Mouse (Mus musculus): ENCODE results near the gene Tpr.

Tpr gene

DNA sequence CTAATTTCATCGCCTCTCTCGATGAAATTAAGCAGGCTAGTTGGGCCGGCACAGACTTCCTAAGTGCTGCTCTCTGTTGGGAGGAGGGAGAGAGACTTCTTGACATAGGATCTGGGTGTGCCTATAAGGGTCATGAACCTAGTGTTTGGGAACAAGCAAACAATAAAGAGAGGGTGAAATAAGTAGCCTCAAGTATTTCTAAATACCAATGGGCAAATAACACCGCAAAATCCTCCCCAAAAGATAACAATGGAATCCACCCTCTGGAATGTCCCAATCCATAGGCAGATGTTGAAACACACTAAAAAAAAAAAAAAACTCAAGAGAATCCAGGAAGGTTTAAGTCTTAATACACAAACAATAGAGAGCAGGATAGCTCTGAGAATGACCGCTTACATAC lies 70.4 kb downstream of the Tpr start:
- DNase-seq (ENCODE audit: low spot score in 2 of 2), result no peak

DNA sequence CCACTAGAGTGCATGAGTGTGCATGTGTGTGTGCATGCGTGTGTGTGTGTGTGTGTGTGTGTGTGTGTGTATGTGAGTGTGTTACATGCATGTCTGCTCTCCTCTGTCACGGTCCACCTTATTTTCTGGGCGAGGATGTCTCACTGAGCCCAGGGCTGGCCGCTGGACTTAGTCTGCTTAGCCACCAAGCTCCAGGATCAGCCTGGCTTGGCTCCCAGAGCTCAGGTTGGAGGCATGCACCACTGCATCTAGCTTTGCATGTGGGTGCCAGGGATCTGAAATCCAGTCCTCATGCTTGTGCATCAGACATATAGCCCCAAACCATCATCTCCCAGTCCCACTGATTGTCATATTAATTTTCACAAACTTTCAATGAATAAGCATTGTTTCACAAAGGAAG lies 71.1 kb downstream of the Tpr start:
- DNase-seq (ENCODE audit: low spot score in 2 of 2), result no peak

GRCm38 (mm10) chr1:150465364-150465763 lies 72.7 kb downstream of the Tpr start:
- DNase-seq (ENCODE audit: low spot score in 2 of 2), result no peak

DNA sequence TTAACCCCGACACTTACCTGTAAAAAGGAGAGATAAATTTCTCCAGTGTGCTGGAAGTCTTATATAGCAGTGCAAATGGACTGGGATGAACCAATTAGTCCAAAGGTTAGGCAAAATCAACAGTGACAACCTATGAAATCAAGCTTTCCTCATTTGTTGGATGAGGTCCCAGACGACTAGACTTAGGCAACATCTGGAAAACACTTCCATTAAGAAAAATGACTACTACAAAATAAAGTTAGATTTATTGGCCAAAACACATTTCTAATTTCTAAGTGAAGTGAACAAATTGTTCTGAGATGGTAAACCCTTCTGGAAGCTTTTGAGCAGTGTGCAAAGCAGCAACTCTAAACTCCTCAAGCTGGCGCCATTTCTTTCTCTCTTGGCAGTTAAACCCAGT lies 73.5 kb downstream of the Tpr start, which contains the start of gene Prg4:
TSS of gene Prg4 (minus strand) at position 34 of the 400 bp plus-strand sequence.
- DNase-seq (ENCODE audit: low spot score in 2 of 2), result no peak

DNA sequence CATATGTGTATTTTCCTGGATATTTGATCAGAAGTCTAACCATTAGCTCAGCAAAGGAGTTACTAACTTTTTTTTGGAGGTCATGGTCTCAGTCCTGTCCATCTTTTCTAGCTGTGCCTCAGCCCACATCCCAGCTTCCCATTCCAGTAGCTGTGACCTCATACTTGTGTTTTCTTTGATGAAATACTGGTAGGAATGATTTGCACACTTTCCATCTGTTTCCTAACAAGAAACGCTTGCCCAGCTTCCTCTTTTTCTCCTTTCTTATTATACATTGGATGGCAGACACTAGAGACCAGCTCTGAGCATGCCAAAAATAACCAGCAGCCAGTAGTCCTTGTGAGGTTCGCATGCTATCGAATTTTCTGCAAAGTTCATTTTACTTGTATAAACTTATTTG lies 77.4 kb downstream of the Tpr start:
- DNase-seq (ENCODE audit: low spot score in 2 of 2), result no peak

- DNase-seq (ENCODE audit: low spot score in 2 of 2), result peak in 1 of 2 experiments; percentile 8
Observed at GRCm38 (mm10) chr1:150472525-150472924, 79.9 kb downstream of the Tpr start.

- DNase-seq (ENCODE audit: low spot score in 2 of 2), result no peak
Observed at GRCm38 (mm10) chr1:150480674-150481073, 88.0 kb downstream of the Tpr start.

GRCm38 (mm10) chr1:150489148-150489547 lies 96.5 kb downstream of the Tpr start:
- peak in 1 of 2 experiments; percentile 28 for DNase-seq (ENCODE audit: low spot score in 2 of 2)

DNA sequence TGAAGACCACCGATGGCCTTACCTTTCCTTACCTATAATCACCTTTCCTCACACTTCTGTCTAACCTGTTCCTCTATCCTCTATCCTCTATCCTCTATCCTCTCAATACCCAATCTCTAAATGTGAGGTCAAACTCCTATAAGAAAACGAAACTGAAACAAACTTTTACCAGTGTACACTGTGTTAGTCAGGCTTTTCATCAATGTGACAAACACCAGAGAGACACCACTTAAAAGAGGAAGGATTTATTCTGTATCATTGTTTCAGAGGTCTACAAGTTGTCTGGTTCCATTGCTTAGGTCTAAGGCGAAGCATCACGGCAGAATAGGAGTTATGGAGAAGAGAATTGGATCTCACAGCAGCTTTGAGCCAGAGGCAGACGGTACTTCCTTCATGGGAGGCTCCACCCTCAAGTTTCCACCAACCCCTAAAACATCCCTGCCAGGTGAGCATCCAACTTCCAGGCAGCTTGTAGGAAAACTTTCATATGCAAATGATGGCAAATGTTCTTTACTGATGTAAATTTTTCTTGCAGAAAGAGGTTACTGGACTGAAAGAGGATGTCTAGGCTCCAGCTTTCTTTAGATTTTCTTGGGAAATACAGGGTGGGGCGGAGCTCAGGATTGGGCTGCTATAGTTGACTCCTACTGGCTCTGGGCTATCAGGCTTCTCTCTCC lies 104.1 kb downstream of the Tpr start:
- no peak for DNase-seq (ENCODE audit: low spot score in 2 of 2)

- peak in 1 of 2 experiments; percentile 13 for DNase-seq (ENCODE audit: low spot score in 2 of 2)
Observed at GRCm38 (mm10) chr1:150497690-150498089, 105.1 kb downstream of the Tpr start.

DNA sequence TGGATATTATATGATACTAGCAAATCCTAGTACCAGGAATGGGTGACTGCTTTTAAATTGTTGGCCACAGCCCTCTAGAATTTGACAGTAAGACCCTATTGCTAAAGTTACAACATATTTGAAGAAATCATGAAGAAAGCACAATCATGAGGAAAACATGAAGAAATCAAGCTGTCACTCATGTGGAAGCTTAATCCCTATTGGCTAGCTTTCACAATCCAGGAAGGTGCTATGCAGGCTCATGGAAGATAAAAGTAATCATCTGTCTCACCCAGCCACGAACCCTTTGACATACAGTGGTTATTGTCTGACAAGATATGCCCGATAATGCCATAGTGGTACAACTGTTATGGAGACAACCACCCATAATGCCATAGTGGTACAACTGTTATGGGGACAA lies 105.5 kb downstream of the Tpr start:
- no peak for DNase-seq (ENCODE audit: low spot score in 2 of 2)
